Mouse (Mus musculus) cerebellum, adult 11 months (tissue): ENCODE data around the gene Zfp628.

Source experiments
- DNase-seq: peaks from one replicate; pipeline ENCODE4 v3.0.0; 2022

Zfp628 gene

DNA sequence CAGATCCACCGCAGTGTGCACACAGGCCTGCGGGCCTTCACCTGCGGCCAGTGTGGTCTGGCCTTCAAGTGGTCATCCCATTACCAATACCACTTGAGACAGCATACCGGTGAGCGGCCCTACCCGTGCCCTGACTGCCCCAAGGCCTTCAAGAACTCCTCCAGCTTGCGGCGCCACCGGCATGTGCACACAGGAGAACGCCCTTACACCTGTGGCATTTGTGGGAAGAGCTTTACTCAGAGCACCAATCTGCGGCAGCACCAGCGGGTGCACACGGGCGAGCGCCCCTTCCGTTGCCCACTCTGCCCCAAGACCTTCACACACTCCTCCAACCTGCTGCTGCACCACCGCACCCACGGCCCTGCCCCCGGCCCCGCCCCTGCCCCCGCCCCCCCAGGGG lies 4.1 kb downstream of the Zfp628 start:
- no peak for DNase-seq

DNA sequence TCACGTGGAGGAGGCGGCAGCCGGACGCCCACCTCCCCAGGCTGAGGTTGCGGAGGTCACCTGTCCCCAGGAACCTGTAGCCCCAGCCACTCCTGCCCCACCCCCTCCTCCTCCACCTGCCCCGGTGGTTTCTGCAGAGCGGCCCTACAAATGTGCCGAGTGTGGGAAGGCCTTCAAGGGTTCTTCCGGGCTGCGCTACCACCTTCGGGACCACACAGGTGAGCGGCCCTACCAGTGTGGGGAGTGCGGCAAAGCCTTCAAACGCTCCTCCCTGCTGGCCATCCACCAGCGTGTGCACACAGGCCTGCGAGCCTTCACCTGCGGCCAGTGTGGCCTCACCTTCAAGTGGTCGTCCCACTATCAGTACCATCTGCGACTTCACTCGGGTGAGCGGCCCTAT lies 5.0 kb downstream of the Zfp628 start:
- DNase-seq = no peak

DNA sequence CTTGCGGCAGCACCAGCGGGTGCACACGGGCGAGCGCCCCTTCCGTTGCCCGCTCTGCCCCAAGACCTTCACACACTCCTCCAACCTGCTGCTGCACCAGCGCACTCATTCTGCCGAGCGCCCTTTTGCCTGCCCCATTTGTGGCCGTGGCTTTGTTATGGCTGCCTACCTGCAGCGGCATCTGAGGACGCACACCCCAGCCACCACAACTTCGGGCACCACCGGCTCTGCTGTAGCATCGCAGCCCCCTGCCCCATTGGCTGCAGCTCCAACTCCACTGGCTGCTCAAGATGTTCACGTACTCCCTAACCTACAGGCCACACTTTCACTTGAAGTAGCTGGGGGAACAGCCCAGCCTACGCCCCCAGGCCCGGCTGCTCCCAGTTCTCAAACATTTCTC lies 5.5 kb downstream of the Zfp628 start:
- no peak for DNase-seq

DNA sequence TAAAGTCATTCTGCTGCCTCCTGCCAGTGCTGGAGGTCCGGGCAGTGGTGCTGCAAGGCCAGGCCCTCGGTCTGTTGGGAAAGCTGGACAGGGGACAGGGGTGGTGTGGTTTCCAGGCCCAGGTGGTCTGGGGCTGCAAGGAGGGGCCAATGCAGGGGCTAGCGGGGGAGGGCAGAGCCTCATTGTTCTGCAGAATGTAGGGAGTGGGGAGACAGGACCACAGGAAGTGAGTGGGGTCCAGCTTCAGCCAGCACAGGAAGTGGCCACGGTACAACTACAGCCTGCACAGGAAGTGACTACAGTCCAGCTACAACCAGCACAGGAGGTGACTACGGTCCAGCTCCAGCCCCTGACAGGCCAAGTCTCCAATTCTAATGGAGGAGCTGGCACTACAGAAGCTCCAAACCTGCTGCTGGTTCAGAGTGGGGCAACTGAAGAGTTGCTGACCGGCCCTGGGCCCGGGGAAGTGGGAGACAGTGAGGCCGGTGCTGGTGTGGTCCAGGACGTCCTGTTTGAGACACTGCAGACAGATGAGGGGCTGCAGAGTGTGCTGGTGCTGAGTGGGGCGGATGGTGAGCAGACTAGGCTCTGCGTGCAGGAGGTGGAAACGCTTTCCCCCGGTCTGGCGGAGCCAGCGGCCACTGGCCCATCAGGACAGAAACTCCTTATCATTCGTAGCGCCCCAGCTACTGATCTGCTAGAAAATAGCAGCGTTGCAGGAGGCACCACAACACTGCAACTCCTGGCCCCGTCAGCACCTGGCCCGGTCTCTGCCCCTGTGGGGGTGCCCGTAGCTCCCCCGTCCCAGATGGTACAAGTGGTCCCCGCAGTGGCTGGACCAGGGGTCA lies 6.2 kb downstream of the Zfp628 start:
- no peak for DNase-seq

DNA sequence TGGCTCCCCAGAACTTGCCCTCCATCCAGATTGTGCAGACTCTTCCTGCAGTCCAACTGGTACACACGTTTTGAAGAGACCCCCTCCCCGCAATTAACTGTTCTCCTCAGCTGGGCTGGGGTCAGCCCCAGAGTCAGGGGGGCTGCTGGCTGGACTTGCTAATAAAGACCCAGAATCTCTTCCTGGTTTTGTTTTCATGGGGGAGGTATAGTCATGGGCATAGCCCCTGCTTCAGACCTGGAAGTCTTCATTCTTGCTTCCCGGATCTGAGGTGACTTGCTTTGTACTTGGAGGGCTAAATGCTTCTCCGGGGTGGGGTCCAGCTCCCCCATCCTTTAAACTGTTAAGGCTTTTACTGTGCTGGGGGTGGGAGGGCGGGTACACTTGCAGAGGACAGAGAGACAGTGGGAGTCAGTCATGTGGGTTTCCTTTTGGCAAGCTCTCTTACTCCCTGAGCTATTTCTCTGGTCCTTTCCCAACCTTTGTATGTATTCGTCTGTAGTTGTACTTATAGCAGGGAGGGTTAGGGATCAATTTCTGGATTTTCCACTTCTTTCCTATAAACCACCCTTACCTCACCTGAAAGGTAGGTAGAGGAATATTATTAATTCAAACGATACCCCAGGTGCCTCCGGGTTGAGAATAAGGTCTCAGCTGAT lies 6.9 kb downstream of the Zfp628 start, which contains the start of gene Nat14:
Gene Nat14, plus strand, starts transcription at position 205 of the 659 bp plus-strand sequence.
- DNase-seq = no peak

DNA sequence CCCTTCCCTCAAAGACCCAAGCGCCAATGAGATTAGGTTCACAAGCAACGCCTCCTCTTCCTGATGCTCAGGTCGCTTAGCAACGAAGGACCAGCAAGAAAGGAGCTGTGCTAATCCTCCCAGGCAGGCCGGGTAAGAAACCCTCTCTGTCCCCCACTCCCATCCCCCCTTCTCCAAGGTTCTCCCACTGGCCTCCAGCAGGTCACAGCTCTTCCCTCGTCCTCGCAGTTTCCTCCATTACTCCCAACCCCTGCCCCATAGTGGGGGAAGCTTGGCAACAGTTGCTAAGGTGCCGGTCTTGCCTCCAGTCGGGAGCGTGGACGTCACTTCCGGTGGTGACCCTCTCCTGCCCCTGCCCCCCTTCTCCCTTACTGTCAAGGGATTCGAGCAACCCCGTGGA lies 7.5 kb downstream of the Zfp628 start:
- peak; percentile 76 for DNase-seq

DNA sequence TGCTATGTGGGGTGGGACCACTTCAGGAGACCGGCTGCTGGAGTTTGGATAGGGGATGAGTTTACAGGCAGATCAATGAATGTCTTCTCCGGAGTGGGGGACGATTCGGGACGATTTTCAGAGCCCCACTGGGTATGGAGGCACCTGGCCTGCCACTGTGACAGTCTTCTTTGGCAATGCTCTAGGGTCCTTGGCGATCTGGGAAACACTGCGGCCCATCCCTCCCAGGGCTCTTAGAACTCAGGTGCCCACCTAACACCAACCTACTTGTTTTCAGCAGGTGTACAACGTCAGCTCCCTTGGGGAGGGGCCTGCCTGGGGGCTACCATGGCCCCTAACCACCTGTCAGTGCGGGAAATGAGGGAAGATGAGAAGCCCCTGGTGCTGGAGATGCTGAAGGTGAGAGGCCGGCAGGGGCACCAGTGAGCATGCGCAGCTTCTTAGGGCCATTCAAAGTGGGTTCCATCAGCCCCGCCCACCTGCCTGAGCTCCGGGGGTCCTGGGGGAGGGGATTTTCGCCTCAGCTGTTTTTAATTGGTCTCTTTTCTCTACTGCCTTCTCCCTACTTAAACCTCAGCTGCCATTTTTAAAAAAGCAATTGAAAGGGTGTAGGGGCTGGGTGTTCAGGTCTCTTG lies 8.0 kb downstream of the Zfp628 start:
- peak; percentile 81 for DNase-seq

DNA sequence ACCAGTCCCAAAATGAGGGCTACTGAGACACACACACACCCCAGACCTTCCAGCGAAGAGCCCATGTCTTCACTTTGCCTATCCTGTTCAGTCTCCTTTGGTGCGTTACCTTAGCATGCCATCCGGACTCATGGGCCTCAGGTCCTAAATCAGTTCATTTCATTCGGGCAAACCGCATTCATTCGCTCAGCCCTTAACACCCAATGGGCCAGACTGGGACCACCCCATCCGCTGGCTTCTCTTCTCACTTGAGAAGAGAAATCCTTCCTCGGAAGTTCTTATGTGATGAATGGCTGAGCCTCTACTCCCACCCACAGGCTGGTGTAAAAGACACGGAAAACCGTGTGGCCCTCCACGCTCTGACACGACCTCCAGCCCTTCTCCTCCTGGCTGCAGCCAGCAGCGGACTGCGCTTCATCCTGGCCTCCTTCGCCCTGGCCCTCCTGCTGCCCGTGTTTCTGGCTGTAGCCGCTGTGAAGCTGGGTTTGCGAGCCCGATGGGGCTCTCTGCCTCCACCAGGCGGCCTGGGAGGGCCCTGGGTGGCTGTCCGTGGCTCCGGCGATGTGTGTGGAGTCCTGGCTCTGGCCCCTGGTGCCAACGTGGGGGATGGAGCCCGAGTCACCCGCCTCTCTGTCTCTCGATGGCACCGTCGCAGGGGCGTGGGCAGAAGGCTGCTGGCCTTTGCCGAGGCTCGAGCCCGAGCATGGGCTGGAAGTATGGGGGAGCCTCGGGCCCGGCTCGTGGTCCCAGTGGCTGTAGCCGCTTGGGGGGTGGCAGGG lies 8.8 kb downstream of the Zfp628 start:
- DNase-seq = peak; percentile 69

DNA sequence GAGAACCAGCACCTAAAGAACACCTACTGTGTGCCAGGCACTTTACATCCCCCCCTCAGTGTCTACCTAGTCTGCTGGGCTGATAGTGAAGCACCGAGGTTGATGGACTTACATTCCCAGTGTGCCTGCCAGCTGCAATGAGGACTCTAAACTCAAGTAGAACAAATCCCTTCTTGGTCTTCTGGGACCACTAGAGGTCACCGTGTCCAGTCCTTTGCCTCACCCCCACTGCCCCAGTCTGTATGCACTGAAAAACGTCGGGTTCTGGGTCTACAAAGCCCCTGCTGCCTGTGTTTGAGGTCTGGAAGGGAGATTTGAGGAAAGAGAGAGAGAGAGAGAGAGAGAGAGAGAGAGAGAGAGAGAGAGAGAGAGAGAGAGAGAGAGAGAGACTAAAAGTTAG lies 9.5 kb downstream of the Zfp628 start:
- DNase-seq = no peak

DNA sequence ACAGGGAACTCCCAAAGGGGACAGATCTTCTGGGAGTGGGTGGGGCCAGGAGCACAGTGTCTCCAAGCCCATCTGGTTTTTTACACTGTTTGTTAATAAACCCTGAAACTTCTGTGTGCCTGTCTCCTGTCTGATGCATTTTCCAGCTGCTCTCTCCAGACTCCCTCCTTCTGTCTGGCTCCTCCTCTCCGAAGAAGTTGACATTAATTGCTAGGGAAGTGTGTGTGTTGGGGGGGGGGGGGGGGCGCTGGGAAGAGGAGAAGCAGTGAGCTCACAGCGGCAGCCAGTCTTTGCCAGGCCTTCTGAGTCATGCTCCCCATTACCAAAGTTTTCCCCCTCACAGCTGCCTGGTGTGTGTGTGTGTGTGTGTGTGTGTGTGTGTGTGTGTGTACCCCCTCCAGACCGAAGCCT lies 9.9 kb downstream of the Zfp628 start:
- DNase-seq = no peak

DNA sequence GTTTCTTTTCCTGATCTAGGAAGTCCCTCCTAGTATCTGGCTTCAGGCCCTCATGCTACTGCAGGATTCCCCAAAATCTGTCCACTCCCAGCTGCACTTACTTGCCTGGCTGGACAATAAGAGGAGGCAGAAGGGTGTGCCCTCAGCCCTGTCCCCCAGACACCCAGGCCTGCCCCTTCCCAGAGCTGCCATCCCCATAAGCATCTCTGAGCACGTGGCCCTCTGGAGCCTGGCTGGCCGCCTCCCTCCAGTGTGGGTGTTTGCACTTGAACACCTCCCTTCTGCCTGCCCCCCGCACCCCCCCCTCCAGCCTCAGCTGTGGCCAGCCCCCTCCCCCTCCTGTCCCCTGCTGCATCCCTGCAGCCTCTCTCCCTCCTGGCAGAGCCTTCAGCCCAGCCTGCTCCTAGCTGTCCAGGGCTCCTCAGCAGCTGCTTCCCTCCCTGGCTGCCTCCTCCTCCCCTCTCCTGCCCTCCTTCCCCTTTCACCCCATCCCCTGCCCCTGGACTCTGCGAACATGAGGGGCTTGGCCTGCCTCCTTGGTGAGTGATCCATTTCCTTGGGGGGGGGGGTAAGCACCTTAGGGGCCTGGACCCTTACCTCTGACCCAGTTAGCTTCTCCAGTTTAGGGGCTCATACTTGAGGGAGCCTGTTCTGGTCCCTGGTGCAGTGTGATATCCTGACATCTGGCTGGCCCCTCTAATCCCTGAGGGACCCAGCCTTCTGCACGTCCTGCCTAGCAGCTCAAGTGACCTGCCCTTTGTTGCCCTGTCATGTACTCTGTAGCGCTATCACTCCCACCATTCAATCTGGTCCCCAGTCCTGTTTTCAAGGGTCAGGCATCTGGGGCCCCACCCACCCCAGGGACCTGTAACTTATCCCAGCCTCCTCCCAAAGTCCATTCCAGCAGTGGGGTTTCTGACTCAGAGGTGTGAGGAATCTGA lies 10.7 kb downstream of the Zfp628 start, which contains the start of gene Ssc5d:
Gene Ssc5d, plus strand, starts transcription at position 345 of the 941 bp plus-strand sequence.
- no peak for DNase-seq

DNA sequence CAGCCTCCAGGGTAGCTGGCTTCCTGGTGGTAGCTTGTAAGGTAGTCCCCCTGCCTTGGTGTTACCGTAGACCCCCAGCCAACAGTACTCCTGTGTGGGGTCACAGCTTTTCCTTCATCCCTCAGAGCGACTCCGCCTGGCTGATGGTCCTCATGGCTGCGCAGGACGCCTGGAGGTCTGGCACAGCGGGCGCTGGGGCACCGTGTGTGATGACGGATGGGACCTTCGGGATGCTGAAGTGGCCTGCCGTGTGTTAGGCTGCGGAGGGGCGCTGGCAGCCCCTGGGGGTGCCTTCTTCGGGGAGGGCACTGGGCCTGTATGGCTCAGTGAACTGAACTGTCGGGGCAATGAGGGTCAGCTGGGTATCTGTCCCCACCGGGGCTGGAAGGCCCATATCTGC lies 11.8 kb downstream of the Zfp628 start:
- no peak for DNase-seq

DNA sequence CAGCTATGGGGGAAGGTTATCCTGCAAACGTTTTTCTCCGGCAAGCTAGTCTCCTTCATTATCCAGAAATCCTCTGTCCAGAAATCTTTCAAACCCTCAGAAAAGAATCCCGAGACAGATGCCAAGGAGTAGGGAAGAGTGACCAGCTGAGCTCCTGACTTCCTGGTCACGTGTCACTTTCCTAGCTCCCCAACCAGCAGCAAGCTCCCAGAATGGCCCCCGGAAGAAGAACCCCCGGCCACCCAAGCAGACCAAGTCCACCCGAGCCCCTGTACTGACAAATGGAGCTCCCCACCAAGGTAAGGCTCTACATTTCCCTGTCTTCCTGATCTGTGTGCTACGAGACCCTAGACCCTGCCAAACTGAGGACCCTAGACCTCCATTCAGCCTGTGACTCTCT lies 12.7 kb downstream of the Zfp628 start:
- DNase-seq = no peak

DNA sequence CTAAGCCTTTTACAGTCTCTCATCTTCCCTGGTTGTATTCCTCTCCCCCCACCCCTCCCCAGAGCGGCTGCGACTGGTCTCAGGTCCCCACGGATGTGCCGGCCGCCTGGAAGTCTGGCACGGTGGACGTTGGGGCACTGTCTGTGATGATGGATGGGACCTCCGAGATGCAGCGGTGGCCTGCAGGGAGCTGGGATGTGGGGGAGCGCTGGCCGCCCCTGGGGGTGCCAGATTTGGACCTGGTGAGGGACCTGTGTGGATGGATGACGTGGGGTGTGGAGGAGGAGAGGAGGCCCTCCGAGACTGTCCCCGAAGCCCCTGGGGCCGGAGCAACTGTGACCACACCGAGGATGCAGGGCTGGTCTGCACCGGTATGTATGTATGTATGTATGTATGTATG lies 13.3 kb downstream of the Zfp628 start:
- no peak for DNase-seq

DNA sequence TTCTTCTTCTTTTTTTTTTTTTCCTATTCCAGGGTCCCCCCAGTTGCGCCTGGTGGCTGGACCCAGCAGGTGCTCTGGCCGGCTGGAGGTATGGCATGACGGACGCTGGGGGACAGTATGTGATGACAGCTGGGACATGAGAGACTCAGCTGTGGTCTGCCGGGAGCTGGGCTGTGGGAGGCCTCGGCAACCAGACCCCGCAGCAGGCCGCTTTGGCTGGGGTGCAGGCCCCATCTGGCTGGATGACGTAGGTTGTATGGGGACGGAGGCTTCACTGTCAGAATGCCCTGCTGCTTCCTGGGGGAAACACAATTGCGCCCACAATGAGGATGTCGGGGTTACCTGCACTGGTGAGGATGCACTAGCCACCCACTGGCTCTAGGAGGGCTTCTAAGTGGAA lies 18.1 kb downstream of the Zfp628 start:
- no peak for DNase-seq

DNA sequence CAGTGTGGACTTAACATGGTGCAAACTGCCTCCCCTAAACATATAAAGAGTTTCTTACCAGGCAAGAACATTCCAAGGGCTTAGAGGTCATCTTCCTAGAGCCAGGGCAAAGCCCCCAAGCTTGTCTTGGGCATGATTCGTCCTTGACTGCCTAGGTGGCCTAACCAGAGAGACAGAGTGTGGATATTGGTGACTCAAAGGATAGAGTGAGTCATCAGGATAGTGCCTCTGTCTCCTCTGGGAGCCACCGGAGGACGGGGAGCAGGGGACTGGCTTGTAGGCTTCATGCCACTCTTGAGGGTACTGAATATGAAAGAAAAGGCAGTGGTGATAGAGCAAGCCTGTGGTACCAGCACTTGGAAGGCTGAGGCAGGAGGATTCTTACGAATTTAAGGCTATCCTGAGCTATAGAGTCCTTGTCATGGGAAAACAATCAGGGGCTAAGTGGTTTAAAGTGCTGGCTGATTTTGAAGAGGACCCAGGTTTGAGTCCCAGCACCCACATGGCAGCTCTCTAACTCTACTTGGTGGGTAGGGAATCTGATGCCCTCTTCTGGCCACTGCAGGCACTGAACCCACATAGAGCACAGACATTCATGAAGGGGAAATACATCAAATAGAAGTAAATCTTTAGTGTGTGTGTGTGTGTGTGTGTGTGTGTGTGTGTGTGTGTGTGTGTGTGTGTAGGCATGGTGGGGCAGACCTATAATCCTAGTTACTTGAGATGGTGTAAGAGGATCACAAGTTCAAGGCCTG lies 19.3 kb downstream of the Zfp628 start:
- no peak for DNase-seq

DNA sequence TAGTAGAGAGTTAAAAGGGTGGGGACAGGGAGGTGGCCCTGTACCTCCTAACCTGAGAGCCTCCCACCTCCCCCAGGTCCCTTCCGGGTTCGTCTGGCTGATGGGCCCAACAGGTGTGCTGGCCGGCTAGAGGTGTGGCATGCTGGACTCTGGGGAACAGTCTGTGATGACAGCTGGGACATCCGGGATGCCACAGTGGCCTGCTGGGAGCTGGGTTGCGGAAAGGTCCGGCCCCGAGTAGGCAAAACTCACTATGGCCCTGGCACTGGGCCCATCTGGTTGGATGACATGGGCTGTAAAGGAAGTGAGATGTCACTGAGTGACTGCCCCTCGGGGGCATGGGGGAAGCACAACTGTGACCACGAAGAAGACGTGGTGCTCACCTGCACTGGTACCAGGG lies 21.8 kb downstream of the Zfp628 start:
- DNase-seq = no peak

DNA sequence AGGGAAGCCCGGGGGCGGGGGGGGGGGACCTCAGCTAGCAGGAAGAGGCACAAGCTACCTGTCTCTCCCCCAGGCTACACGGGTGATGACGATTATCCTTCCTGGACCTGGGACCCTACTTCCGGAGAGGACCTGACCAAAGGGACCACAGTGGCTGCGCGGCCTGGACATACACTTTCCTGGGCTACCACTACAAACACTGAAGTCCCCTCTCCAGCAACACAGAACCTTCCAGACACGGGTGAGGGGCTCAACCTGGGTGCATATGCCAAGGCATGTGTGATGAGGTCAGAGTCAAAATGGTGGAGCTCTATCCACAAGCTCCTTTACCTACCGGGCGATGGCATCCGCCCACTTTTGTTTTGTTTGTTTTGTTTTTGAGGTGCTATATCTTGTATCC lies 22.4 kb downstream of the Zfp628 start:
- DNase-seq = no peak

DNA sequence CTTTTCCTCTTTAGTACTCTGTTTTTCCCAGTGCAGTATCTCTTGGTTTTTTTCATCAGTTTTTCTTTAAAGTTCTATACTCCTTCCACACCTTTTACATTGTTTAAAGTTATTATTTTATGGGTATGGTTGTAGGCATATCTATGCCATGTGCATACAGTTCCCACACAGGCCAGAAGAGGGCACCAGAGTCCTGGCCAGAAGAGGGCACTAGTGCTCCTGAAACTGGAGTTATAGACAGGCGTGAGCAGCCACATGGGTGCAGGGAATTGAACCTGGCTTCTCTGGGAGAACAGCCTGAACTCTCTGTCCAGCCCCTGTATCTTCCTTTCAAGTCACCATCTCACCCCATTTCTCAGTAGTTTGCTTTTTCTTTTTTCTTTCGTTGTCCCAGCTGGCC lies 23.4 kb downstream of the Zfp628 start:
- peak; percentile 61 for DNase-seq

DNA sequence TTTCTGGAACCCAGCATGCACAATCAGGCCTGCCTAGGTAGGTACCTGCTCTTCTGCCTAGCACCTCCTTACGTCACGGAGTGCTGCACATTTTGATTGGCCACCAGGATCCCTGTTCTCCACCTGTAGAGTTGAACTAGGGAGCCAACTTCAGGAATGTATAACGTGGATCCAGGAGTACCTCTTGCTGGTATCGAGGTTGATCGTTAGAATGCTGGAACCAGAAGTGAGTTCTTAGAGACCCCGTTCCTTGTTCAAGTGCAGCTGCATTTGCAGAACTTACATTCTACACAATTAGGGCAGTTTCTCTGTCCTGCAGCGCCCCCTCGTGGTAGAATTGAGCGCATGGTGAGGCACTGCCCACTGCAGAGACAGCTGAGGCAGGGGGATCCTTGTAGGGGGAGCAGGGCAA lies 25.1 kb downstream of the Zfp628 start:
- peak; percentile 74 for DNase-seq

DNA sequence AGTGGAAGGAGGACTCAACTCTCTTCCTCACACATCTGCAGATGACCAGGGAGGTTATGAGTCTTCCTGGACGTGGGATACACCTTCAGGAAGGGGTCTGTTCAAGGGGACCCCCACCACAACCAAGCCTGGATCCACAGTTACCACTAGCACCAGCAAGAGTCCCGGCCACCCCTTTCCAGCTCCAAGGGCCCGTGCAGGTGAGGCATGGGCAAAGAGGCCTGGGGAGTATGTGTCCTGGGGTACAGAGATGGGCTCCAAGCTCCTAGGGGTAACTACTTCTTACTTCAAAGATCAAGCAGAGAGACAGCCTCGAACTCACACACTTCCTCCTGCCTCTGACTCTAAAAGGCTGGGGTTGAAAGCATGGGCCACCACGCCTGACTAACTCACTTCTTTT lies 27.7 kb downstream of the Zfp628 start:
- DNase-seq = no peak
